Mouse (Mus musculus) lung, postnatal 0 days (tissue): Measurements from ENCODE around the gene Mef2a. TPM values are rescaled to one million over a fixed set of nuclear protein-coding genes. Genes with fewer than 3 reads are reported as not detected.
"Not testable (repeated sequence)": the region's sequence is repeated elsewhere in the genome, so short reads cannot be mapped to it uniquely, and the experiment has no call there.

Experiments
- ATAC-seq: fragments of 200-750 bp; cut with Nextera tagmentation; 2 replicates; pipeline ENCODE4 v1.8.0; 2017; ENCODE audit warnings: moderate library complexity
- DNase-seq: peaks from one replicate; pipeline ENCODE4 v3.0.0-alpha.2; 2016; ENCODE audit warnings: low spot score
- H3K27ac ChIP-seq: fragments of 300-500 bp; sonication (generic); 2 replicates; pipeline ENCODE4 v1.5.1; 2014; ENCODE audit warnings: antibody characterized with exemption, mild to moderate bottlenecking, low read length, mixed read lengths
- H3K27me3 ChIP-seq: fragments of 300-500 bp; sonication (generic); replicated peaks from 2 replicates; pipeline ENCODE4 v1.6.1; 2014; ENCODE audit warnings: low read length, mixed read lengths; ENCODE audit not compliant: insufficient read depth
- H3K36me3 ChIP-seq: fragments of 300-500 bp; sonication (generic); 2 replicates; pipeline ENCODE4 v1.6.1; 2014; ENCODE audit warnings: low read length, mixed read lengths; ENCODE audit not compliant: insufficient read depth
- H3K4me1 ChIP-seq: fragments of 300-500 bp; sonication (generic); 2 replicates; pipeline ENCODE4 v1.6.1; 2014; ENCODE audit warnings: antibody characterized with exemption, low read depth, low read length, mixed read lengths; ENCODE audit not compliant: insufficient read depth
- H3K4me2 ChIP-seq: fragments of 300-500 bp; sonication (generic); replicated peaks from 2 replicates; pipeline ENCODE4 v1.6.1; 2014; ENCODE audit warnings: low read depth, mild to moderate bottlenecking, low read length, moderate library complexity, mixed read lengths
- H3K4me3 ChIP-seq: fragments of 300-500 bp; sonication (generic); 2 replicates; pipeline ENCODE4 v1.5.1; 2014; ENCODE audit warnings: low read depth, low read length
- H3K9ac ChIP-seq: fragments of 300-500 bp; sonication (generic); replicated peaks from 2 replicates; pipeline ENCODE4 v1.6.1; 2014; ENCODE audit warnings: low read depth, mild to moderate bottlenecking
- H3K9me3 ChIP-seq: fragments of 300-500 bp; sonication (generic); 2 replicates; pipeline ENCODE4 v1.6.1; 2016; ENCODE audit warnings: low read length, mixed read lengths
- CTCF ChIP-seq: IDR thresholded peaks from 2 replicates; pipeline ENCODE4 v1.5.1; 2016; ENCODE audit warnings: antibody characterized with exemption, mild to moderate bottlenecking
- EP300 ChIP-seq: IDR thresholded peaks from 2 replicates; pipeline ENCODE4 v1.6.1; 2016; ENCODE audit warnings: antibody characterized with exemption, mild to moderate bottlenecking, control low read depth
- WGBS: fragments of 180-500 bp; shearing (Covaris S2); extraction: QIAGEN DNeasy Blood & Tissue Kit; methylation state at CpG from one replicate; pipeline ENCODE4 v1.1.7; 2014; 5-methylcytosine and 5-hydroxymethylcytosine counted together
- polyA plus RNA-seq: library from polyadenylated mRNA; unstranded; fragments of >200 nt; fragmentation: Nextera tagmentation; extraction: Ambion mirVana; gene quantifications from 2 replicates; pipeline ENCODE4 v1.2.1, GENCODE M21; 2015

The Mef2a gene
- polyA plus RNA-seq, 1 experiment from 2014 or later: 59.4 TPM

DNA sequence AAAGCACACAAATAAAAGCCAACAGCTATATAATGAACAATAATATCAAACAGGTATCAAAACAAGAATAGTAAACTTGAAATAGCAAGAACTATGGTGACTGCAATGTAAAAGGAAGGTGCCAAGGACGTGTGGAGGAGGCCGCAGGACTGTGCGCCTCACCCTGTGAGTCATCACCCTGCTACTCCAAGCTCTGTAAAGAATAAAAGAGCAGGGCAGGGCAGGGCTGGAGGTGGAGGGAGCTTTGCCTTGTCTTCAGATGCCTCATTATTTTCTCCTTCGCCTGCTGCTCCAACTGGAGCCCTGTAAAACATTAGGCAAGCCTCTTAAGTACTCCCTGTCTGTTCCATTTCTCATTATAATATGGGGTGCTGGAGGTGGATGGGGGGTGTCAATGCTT lies 85.2 kb downstream of the Mef2a start:
- H3K9me3 ChIP-seq: no peaks in the 10 kb centered on the region
- H3K27me3 ChIP-seq: no peaks in the 10 kb centered on the region
- no peaks in the 10 kb centered on the region for H3K36me3 ChIP-seq
- DNase-seq (peak; percentile 59), ATAC-seq (peak; percentile 81)
- no peak overlapping the region for H3K27ac ChIP-seq
- no peak overlapping the region for H3K4me3 ChIP-seq
- TF ChIP-seq CTCF: no peak
- TF ChIP-seq EP300: no peak
- H3K4me1 ChIP-seq: no peaks in the 10 kb centered on the region
- 68% methylated on average over 4 of the region's 4 CpGs for WGBS
- no peak overlapping the region for H3K9ac ChIP-seq
- no peak overlapping the region for H3K4me2 ChIP-seq

GRCm38 (mm10) chr7:67283581-67283980 lies 89.1 kb downstream of the Mef2a start:
- TF ChIP-seq CTCF (no peak), EP300 (no peak)
- no peaks in the 10 kb centered on the region for H3K27me3 ChIP-seq
- ATAC-seq: no peak
- H3K9me3 ChIP-seq: no peaks in the 10 kb centered on the region
- no peak overlapping the region for H3K4me3 ChIP-seq
- no peaks in the 10 kb centered on the region for H3K4me1 ChIP-seq
- no peak for DNase-seq
- H3K9ac ChIP-seq: no peak overlapping the region
- H3K27ac ChIP-seq: no peak overlapping the region
- peaks cover 4% of the 10 kb centered on the region for H3K36me3 ChIP-seq
- 87% methylated on average over 6 of the region's 6 CpGs for WGBS
- no peak overlapping the region for H3K4me2 ChIP-seq

- not testable (repeated sequence) for H3K9me3 ChIP-seq, H3K4me1 ChIP-seq, DNase-seq, H3K27me3 ChIP-seq, H3K9ac ChIP-seq, H3K4me3 ChIP-seq, H3K36me3 ChIP-seq, H3K4me2 ChIP-seq, H3K27ac ChIP-seq, ATAC-seq
- WGBS: 48% methylated on average over 4 of the region's 4 CpGs
Measured at GRCm38 (mm10) chr7:67270447-67270846, 102.2 kb downstream of the Mef2a start.

DNA sequence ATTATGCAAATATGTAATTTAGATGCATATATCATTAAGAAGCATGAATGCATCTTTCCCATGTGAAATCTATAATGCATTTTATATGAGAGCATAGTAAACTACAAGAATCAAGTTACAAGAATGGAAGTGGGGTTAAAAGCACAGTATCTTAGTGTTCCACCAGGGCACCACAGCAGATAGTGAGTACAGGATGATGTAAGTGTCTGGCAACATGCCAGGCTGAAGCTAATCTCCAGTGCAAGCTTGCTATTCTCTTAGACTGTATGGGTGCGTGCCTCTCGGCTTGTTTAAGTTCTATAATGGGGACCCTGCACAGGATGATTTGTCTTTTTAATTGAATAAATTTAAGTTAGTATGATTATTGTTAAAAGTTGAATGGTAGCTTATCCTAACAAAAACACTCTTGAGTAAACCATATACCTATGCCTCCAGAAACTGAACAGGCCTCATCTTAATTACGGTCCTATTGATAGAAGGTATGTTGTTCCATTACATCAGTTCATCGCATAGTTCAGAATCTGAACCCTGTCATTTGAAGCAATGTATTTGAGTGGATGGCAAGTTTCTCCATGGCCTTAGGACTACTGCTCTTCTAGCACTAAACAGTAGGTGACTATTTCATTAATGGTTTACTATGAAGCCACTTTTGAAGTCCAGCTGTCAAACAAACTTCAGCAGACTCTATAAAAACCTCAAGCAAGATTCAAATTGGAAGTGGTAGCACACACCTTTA lies 112.7 kb downstream of the Mef2a start:
- H3K27me3 ChIP-seq: no peaks in the 10 kb centered on the region
- ATAC-seq (peak; percentile 77), DNase-seq (peak; percentile 83)
- H3K9ac ChIP-seq: no peak overlapping the region
- 59% methylated on average over 4 of the region's 4 CpGs for WGBS
- H3K9me3 ChIP-seq: no peaks in the 10 kb centered on the region
- H3K4me1 ChIP-seq: no peaks in the 10 kb centered on the region
- TF ChIP-seq EP300 (peak; percentile 21; the same call in 1 of the 2 replicates), CTCF (peak; percentile 66)
- H3K4me2 ChIP-seq: no peak overlapping the region
- peaks cover 3% of the 10 kb centered on the region; the same call in 1 of the 2 replicates for H3K36me3 ChIP-seq
- no peak overlapping the region for H3K4me3 ChIP-seq
- H3K27ac ChIP-seq: no peak overlapping the region

DNA sequence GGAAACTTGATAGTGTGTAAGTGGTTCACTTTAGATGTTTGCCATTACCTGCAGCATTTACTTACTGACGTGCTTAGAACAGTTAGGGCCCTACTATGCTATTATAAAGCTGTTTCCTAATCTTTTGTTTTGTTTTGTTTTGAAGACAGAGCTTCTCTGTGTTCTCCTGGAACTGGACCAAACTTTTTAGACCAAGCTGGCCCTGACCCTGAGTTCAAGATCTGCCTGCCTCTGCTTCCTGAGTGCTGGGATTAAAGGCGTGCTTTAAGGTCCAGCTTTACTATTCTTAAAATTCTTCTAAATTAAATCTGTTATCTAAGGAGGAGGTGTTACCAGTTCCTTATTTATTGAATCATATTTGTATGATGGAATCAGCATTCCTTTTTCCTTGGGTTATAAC lies 126.6 kb downstream of the Mef2a start:
- Histone ChIP-seq H3K9me3 (no peaks in the 10 kb centered on the region), H3K4me3 (no peak overlapping the region), H3K4me2 (no peak overlapping the region), H3K4me1 (no peaks in the 10 kb centered on the region), H3K27ac (no peak overlapping the region), H3K9ac (no peak overlapping the region), H3K27me3 (no peaks in the 10 kb centered on the region), H3K36me3 (0 out of 2 replicates have a peak, but pooled peaks cover 8% of the 10 kb centered on the region)
- ATAC-seq (no peak), DNase-seq (no peak)
- WGBS: 55% methylated on average over 2 of the region's 2 CpGs
- no peak for TF ChIP-seq CTCF
- no peak for TF ChIP-seq EP300

DNA sequence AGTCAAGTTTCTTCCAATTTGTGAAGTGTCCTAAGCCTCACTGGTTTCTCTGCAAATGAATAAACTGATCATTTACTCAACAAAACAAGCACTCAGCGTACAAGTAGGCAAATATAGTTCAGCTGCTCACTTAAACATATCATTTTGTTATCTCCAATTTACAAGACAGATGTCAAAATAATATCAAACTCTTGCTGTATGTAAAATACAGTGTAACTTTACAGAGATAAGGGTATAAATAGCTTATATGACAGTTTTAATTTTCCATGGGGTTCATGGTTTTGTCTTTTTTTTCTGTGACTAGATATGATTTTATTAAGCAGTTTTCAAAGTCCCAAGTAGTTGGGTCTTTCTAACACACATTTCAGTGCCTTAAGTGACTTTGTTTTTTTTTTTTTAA lies 127.4 kb downstream of the Mef2a start:
- Histone ChIP-seq H3K36me3 (0 out of 2 replicates have a peak, but pooled peaks cover 6% of the 10 kb centered on the region), H3K9me3 (no peaks in the 10 kb centered on the region), H3K9ac (no peak overlapping the region), H3K27me3 (no peaks in the 10 kb centered on the region), H3K4me2 (no peak overlapping the region), H3K27ac (no peak overlapping the region), H3K4me1 (no peaks in the 10 kb centered on the region), H3K4me3 (no peak overlapping the region)
- DNase-seq: no peak
- WGBS: 57% methylated on average over 1 of the region's 1 CpGs
- TF ChIP-seq EP300: no peak
- no peak for ATAC-seq
